Mouse (Mus musculus) central nervous system, embryonic 11.5 days (tissue): ENCODE data around the gene Mif4gd. TPM values are rescaled to one million over a fixed set of nuclear protein-coding genes. Genes with fewer than 3 reads are reported as not detected.

Source experiments
- polyA plus RNA-seq: library from polyadenylated mRNA; depleted of rRNA; stranded (reverse); fragments of >200 nt; gene quantifications from 2 replicates; pipeline ENCODE4 v1.2.3, GENCODE M21; 2012; rRNA removed

Gene Mif4gd
- polyA plus RNA-seq = 16.9 and 20.8 TPM in 2 replicates

DNA sequence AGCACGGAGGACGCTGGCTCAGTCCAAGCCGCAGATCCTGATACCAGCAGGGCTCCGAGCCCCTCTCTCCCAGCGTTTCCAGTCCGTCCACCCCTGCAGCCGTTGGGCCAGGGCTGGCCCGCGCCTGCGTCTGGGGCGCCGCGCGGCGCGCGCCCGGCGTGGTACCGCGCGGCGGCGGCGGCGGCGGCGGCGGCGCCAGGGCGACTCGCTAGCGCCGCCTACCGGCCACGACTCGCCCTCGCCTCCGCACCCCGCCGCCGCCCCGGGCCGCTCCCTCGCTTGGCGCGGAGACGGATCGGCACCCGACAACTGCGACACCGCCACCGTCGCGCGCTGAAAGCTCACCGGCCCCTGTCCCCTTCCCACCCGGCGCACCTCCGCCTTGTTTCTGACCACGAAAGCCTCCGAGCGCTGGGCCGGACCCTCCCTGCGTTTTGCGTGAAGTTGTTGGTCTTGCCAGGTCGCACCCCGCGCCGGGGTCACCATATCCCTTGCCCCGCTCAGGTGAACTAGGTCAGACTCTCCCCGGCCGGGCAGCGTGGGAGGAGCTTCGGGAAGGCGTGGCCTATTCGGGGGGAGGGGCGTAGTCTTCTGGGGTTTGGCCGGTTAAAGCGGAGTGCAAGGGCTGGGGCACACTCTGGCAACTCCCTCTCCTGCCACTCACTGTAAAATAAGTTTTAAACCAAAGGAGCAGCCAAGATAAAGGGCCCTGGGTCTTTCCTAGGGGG, at the start of gene Mif4gd:
Mif4gd (minus strand) TSS at position 560 of the 728 bp plus-strand sequence.

DNA sequence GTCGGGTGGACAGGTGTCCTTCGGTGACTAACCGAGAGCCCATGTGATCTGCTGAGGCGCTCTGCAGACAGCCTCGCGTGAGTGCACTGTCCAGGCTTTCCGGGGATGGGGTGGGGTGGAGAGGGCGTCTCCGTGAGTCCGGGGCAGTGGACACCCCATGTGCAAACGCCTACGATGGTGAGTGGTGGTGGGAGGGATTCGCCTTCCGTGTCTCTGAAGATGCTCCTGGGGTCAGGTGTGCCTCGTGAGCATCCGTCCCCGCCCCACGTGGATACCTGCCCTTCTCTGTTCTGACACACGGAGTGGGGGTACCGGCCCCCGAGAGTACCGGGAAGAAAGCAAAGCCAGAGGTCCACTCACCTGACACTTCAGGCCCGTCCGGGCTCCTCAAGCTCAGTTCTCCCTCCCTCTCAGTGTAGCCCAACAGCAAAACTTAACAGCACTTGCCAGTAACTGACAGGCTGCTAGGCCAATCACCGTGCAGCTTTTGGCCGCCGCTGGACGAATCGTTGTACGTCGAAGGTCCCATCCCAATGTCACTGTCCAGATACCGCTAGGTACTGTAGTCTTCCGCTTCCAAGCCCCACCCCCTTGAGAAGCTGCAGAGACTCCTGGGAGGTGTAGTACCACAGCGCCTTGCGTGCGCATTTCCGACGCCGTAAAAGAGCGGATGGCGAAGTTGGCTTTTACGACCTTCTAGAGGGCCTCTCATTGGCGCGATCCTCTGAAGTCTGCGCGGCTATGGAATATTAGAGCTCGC, 15.1 kb upstream of the Mif4gd start, which contains the start of gene Slc25a19:
Slc25a19 (minus strand) TSS at position 591 of the 760 bp plus-strand sequence.

DNA sequence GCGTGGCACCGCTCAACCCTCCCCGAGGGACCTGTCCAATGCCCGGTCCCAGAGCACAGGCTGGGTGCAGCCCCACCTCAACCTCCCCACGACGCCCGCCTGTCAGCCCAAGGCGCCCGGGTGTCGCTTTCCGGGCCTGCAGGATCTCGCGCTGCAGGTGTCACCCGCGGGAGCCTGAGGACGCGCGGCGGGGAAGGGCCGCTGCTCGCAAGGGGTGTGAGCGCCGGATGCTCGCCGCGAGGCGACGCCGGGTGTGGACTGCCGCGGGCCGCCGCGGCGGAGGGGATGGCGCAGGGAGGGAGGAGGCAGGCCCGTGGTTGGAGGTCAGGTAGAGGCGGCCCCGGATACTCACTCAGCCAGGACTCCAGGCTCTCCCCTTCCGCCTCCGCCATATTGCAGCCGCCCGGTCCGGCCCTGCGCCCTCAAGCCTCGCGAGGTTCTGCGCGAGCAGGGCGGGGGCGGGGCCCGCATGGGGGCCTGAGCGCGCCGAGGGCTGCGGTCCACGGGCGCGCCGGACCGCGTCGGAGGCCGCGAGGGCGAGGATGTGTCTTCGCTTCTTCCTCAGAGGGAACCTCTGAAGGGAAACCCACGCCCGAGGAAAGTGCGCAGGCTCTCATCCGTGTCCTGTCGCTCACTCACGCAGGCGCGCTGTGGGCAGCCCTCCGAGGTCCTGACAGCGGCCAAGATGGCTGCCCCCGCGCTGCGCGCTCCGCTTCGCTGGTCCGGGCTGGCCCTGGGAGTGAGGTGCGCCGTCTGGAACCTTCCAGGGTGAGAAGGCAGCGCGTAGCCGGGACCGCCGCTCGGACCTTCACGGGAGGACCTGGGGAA, 9.1 kb downstream of the Mif4gd start, which contains the start of the genes Mrps7 and Gga3:
Mrps7 (plus strand) TSS at position 450 of the 828 bp plus-strand sequence.
Gga3 (minus strand) TSS at position 576 of the 828 bp plus-strand sequence.

DNA sequence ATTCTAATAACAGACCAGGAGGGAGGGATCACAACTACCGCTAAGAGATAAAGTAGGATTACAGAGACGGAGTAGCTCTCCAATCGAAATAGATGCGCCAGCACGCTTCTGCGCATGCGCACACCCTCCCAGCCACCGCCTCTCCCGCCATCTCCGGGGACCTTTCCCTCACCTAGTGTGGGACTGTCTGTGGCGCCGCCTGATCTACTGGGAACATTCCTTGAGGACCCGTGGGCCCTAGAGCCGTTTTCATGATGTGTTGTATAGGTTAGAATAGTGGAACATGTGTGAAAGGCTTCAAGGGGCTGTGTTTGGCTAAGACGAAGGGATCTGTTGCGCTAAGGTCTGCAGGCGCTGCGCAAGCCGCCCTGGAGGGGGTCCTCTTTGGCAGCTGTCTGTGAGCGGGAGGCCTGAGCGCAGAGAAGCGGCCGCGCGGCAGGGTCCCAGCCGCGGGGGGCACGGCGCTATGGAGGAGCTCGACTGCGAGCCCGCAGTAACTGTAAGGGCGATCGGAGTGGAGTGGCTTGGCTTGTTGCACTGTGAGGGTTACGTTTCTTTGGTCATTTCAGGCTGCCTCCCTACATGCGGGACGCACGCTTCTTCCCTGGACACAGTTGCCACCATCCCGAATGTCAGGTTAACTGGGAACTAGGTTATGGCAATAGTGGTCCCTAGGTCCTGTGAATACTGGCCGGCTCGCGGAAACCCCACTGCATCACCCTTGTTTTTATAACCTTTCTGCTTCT, 48.5 kb downstream of the Mif4gd start, which contains the start of gene Nup85:
Nup85 (plus strand) TSS at position 371 of the 746 bp plus-strand sequence.

Other genes with a start within 250 kb of the Mif4gd start
- 14.4 and 17.7 TPM in 2 replicates for gene Hid1, start 245.2 kb downstream of the Mif4gd start, polyA plus RNA-seq
- gene Cdr2l, start 231.1 kb downstream of the Mif4gd start, polyA plus RNA-seq = 29.3 and 33.6 TPM in 2 replicates
- 139 and 210 TPM in 2 replicates for gene Mrpl58, start 209.2 kb downstream of the Mif4gd start, polyA plus RNA-seq
- gene Atp5h, start 193.0 kb downstream of the Mif4gd start, polyA plus RNA-seq = 593 and 879 TPM in 2 replicates
- gene Kctd2, start 192.8 kb downstream of the Mif4gd start, polyA plus RNA-seq = 40.2 and 48.1 TPM in 2 replicates
- gene Trim80, start 172.4 kb downstream of the Mif4gd start, polyA plus RNA-seq = 0.10 TPM in 2 replicates
- gene Slc16a5, start 150.5 kb downstream of the Mif4gd start, polyA plus RNA-seq = 0.04 TPM in 1 of 2 replicates, not detected in the other
- 5.2 and 5.9 TPM in 2 replicates for gene Armc7, start 137.3 kb downstream of the Mif4gd start, polyA plus RNA-seq
- gene Nt5c, start 121.1 kb downstream of the Mif4gd start, polyA plus RNA-seq = 50.7 and 84.0 TPM in 2 replicates
- 491 and 541 TPM in 2 replicates for gene Jpt1, start 98.6 kb downstream of the Mif4gd start, polyA plus RNA-seq
- gene Sumo2, start 76.7 kb downstream of the Mif4gd start, polyA plus RNA-seq = 729 and 931 TPM in 2 replicates
- gene Nup85, start 48.5 kb downstream of the Mif4gd start, polyA plus RNA-seq = 177 and 260 TPM in 2 replicates
- 46.0 and 49.5 TPM in 2 replicates for gene Mrps7, start 9.0 kb downstream of the Mif4gd start, polyA plus RNA-seq
- gene Gga3, start 8.9 kb downstream of the Mif4gd start, polyA plus RNA-seq = 27.1 and 43.6 TPM in 2 replicates
- gene Slc25a19, start 15.3 kb upstream of the Mif4gd start, polyA plus RNA-seq = 28.0 and 28.7 TPM in 2 replicates
- 66.4 and 72.0 TPM in 2 replicates for gene Grb2, start 95.6 kb upstream of the Mif4gd start, polyA plus RNA-seq
- 35.3 and 43.4 TPM in 2 replicates for gene Tmem94, start 152.5 kb upstream of the Mif4gd start, polyA plus RNA-seq
- gene Caskin2, start 200.7 kb upstream of the Mif4gd start, polyA plus RNA-seq = 22.0 and 25.5 TPM in 2 replicates
- gene Tsen54, start 201.8 kb upstream of the Mif4gd start, polyA plus RNA-seq = 27.6 and 38.3 TPM in 2 replicates
- gene Llgl2, start 211.1 kb upstream of the Mif4gd start, polyA plus RNA-seq = 5.4 and 6.8 TPM in 2 replicates
- 0.36 and 0.45 TPM in 2 replicates for gene Myo15b, start 245.4 kb upstream of the Mif4gd start, polyA plus RNA-seq